Mouse (Mus musculus) cerebellum, adult 18-20 months (tissue): Measurements from ENCODE around the gene Zfp574.
A peak's percentile ranks its signal among the peaks of the same experiment; 100 is the strongest.

Experiments used
- DNase-seq, 2 experiments: peaks; one replicate each; pipeline ENCODE4 v3.0.0; 2021

Gene Zfp574

DNA sequence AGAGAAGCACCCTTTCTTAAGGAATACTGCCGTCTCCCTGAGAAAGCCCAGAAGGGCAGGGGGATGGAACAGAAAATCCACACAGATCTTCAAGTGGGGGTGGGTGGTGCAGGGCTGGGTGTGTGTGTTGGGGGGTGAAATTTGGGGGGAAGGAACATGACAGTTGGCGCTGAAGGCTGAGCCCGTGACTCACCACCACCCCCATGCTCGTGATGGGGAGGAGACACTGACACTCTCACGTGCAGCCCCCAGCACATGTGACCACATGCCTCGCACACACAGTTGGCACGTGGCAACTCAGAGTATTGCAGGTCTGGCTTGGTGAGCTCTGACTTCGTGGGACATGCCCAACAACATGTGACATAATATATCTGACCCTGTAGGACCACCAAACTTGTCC lies 1.6 kb downstream of the Zfp574 start:
- no peak for DNase-seq

DNA sequence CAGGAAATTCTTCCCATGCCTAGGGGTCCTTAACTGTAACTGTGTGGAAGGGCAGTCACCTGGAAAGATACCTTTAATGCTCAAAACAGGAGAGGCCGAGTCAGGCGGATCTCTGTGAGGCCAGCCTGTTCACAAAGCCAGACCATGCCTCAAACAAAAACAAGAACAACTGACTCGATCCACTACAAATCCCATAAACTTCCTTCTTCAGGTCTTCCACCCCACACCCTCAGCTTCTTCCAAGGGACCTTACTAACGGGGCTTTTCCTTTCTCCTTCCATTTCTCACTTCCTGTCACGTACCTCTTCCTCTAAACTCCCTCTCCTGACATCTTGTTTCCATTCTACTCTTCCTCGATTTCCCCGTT lies 3.9 kb downstream of the Zfp574 start:
- no peak for DNase-seq

DNA sequence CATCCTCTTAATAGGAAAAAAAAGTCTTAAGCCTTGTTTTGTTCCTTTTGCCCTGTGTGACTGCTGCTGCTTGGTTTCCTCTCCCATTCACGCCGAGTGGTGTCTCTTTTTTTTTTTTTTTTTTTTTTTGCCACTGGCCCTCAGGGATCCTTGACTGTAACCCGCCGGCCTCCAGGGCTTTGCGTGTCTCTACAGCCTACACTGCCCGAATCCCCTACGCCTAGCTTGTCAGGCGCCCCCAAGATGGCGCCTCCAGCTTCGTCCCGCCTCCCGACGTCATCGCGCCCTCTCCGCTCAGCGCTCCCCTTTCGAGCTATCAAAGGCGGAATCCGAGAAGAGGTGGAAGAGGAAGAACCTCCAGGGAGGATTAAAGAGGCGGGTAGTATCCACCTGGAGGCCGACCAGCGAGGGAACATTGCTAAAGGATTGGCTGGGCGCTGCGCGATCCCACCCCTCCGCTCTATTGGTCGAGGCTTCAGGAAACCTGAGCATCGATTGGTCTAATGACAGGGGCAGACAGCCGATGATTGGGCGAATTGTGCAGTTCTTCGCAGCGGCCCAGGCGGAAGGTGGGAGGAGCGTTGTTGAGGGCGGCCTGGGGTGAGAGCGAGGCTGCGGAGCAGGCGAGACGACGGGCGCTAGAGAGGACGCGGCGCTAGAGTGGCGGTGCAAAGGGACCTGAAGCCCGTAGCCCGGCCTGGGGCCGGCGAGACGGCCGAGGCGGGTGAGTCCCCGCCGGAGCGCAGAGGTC lies 4.5 kb downstream of the Zfp574 start:
- peak; percentile 94 to 99 for DNase-seq

DNA sequence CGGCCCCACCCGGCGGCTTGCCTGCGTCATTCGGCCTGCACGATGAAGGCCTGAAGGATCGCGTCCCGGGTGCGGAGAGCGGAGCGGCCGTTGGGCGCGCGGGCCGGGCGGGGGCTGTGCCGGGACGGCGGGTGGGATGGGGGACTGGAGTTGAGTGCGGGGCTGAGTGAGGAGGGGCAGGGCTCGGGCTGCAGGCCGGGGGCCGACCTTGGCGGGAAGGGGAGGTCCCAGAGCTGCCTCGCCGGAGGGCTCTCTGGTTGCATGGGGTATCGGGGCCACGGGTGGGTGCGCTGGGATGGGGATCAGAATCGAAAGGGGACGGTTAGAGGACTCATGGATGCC lies 5.0 kb downstream of the Zfp574 start:
- no peak for DNase-seq

DNA sequence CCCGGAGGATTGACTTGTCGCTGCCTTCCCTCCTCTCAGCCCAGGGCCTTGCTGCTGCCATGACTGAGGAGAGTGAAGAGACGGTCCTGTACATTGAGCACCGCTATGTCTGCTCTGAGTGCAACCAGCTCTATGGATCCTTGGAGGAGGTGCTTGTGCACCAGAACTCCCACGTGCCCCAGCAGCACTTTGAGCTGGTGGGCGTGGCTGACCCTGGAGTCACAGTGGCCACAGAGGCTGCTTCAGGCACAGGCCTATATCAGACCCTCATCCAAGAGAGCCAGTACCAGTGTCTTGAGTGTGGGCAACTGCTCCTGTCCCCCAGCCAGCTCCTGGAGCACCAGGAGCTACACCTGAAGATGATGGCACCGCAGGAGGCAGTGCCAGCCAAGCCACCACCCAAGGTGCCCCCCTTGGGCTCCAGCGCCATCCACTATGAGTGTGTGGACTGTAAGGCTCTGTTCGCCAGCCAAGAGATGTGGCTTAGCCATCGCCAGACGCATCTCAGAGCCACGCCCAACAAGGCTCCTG lies 7.2 kb downstream of the Zfp574 start:
- no peak for DNase-seq

DNA sequence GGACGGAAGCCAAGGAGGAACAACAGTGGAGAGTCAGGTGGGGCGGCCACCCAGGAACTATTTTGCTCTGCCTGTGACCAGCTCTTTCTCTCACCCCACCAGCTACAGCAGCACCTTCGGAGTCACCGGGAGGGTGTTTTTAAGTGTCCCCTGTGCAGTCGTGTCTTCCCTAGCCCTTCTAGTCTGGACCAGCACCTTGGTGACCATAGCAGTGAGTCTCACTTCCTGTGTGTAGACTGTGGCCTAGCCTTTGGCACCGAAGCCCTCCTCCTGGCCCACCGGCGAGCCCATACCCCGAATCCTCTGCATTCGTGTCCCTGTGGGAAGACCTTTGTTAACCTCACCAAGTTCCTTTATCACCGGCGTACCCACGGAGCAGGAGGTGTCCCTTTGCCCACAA lies 8.1 kb downstream of the Zfp574 start:
- no peak for DNase-seq

DNA sequence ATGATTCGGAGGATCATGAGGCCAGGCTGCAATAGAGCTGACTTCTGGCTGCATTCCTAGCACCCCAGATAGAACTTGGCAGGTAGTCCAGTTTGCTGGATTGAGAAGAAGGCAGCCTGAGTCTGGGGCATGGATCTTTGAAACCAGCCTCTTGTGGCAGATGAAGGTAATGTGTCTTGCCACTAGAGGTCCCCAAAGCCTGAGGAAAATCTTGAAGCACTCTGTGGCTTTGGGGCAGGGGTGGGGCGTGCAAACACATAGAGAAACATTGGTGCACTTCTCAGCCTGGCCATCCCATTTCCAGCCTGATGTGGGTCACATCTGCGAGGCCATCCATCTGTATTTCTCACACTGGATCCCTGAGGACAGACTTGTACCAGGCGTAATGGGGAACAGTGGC lies 10.1 kb downstream of the Zfp574 start:
- DNase-seq = peak in 1 of 2 experiments; percentile 51

DNA sequence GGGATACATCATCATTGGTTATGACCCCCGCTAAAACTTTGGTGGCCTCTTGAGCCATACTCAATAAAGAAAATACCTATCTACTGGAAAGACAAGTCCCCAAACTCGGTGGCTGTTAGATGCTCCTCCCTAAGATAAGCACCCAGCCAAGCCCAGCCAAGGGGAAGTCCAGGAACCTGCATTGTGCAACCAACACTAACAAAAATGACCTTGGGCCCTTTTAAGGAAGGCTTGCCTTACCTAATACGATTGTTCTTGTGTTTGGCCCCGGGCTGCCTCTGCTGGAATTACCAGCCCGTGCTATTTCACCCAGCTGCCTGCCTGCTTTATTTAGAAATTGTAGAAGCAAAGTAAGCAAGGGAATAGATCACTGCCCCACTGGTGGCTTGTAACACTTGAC lies 12.3 kb downstream of the Zfp574 start:
- no peak for DNase-seq

DNA sequence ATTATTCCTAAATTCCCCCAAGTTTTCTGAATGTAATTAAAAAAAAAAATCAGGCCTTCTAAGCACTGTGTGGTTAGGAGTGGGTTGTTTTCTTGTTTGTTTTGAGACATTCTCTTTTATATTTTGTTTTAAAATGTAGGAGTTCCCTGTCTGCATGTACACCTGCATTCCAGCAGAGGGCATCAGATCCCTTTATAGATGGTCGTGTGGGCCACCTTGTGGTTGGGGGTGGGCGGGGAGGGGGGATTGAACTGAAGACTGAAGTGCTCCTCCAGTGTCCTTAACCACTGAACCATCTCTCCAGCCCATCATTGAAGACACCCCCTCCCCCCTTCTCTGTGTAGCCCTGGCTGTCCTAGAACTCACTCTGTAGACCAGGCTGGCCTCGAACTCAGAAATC lies 14.3 kb downstream of the Zfp574 start:
- no peak for DNase-seq

DNA sequence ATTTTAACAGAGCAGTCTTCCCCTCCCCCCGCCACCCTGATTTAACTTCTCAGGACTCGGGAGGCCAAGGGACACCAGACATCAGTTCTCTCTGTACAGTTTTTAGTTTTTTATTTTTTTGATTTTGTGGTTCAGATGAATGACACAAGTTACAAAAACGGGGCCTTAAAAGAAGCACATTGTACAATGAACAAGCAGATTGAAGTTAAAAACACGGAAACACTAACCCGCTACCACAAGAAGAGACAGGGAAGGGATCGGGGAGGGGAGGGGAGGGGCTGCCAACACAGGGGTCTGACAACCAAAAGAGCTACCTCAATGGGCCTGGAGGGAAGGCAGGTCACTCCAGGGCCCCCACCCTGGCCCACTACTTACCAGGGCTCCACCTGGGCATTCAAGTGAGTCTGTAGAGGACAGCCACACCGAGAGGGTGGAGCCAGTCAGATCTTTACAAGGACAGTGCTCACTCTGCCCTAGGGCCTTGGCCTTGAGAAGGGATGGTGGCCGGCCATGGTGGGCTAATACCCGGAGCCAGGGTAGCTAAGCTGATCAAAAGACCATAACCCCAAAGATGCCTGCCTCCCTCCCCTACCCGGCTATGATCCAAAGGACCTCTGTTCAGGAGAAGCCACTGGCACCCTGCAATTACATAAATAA lies 15.0 kb downstream of the Zfp574 start:
- no peak for DNase-seq

DNA sequence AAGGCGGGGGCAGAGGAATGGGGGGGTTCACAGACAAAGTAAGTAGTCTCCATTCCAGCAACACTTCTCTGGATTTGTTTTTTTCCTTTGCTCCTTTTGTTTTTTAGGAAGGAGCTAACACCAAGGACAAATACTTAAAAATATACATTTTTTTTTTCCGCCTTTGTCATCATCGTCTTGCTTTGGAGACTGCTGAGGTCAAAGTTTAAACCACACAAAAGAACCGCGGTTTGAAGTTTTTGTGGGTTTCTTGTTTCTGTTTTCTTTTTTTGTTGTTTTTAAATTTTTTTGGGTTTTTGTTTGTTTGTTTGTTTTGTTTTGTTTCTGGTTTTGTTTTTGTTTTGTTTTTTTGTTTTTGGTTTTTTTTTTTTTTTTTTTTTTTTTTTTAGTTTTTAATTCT lies 15.6 kb downstream of the Zfp574 start:
- DNase-seq = no peak

DNA sequence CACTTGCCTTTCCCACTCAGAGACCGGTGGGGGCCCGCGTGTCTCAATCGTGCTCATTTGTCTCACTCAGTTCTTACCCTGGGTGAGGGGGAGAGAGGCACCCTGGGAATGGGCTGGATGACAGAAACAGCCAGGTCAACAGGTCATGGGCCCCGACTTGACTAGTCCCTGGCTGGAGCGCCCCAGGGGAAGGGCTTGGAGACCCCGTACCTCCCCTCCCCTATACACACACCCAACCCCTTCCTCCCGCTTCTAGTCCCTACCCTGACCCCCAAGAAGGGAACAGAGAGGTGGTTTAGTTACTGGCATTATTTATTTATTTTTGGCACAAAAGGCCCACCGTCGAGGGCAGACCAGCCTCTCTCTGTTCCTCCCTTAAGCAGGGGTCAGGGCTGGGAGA lies 16.2 kb downstream of the Zfp574 start:
- no peak for DNase-seq

DNA sequence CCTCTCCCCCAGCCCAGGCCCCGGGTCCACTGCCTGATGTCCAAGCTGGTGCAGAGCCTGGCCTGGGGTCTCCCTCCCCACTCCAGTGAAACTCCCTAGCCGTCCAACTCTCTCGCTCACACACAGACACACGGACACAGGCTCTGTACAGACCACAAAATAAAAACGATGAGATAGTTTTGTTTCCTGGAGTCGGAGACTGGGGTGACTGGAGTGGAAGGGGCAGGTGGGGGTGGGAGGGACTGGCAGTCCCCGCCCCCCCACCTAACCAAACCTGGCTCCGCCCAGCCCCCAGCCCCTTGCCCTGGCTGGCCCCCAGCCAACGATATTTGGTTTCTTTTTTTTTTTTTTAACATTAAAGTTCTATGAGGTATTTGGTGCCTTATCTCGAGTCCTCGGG lies 16.6 kb downstream of the Zfp574 start:
- DNase-seq = no peak

DNA sequence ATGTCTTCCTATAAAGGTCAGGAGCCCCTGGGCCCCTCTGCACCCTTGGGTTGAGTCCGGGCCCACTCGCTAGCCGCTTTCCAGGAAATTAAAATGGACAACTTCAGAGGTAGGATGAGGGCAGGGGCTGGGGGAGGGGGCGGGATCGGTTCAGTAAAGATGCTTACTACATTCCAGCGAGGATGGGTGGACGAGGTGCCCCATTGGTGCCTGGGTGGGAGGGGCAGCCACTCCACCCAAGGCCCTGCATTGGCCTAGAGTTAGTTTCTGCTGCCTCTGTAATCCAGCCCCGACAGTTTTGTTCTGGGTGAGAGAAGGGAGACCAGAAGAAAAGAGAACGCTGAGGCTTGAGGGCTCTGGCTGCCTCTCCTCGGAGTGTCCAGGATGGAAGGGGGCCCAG lies 17.5 kb downstream of the Zfp574 start:
- DNase-seq = no peak

DNA sequence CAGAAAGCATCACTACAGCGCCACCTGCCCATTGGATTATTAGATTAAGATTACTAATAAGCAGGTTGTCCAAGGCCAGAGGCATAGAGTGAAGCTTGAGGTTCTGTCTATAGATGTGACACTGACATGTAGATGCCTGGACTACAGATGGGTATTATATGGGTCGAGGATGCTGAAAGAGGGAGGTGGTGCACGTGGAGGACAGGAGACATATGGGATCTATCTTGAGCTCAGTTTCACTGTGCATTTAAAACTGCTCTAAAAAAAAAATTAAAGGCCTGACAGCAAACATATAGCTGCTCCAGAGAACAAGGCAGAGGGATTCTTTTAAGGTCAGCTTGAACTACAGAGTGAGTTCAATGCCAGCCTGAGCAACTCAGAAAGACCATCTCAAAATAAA lies 25.8 kb downstream of the Zfp574 start:
- no peak for DNase-seq

DNA sequence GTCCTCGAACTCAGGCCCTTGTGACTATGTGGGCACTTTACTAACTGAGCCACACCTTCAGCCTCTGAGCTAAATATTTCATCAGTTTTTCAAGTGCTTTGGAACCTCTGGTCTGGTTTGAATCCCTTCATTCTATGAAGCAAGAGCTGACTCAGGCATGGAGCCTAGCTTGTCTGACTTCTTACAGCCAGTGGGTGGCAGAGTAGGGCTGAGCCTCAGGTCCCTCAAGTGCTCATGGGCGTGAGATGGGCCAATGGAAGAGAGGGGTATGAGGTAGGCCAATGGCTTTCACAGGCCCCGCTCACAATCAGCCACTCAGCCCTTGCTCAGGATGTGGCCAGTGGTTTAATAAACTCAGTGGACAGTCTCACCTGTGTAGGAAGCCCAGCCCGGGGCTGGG lies 27.2 kb downstream of the Zfp574 start:
- no peak for DNase-seq

DNA sequence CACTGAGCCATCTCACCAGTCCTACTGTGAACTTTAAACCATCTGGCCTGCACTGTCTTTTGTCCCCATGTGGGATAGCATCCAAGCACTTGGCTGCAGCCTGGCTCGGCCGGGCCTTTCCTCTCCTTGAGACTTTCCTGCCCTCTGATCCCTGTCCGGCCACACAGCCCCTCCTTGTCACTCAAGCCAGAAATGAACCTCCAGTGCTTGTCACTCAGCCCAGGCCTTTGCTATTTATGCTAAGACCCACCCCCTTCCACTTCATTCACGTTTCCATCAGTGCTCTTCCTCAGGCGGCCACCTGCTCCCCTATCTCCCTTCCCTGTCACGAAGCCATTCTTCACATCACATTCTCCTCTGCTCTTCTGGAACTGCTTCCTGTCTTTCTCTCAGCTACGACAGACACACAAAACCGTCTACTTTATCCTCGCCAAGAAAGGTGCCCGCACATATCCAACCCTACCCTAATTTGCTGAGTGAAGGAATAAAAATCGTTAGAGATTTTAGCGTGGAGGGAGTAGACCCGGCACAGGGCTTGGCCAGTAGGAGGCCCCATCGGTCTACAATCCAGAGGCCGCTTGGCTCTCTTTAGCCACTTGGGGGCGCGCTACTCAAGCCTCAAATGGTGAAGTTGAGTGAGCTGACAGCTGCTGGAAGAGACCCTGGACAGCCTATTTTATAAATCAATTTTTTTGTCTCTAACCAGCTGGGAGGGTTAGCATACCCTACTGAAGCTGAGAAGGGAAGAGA lies 33.2 kb downstream of the Zfp574 start:
- peak; percentile 75 to 86 for DNase-seq

DNA sequence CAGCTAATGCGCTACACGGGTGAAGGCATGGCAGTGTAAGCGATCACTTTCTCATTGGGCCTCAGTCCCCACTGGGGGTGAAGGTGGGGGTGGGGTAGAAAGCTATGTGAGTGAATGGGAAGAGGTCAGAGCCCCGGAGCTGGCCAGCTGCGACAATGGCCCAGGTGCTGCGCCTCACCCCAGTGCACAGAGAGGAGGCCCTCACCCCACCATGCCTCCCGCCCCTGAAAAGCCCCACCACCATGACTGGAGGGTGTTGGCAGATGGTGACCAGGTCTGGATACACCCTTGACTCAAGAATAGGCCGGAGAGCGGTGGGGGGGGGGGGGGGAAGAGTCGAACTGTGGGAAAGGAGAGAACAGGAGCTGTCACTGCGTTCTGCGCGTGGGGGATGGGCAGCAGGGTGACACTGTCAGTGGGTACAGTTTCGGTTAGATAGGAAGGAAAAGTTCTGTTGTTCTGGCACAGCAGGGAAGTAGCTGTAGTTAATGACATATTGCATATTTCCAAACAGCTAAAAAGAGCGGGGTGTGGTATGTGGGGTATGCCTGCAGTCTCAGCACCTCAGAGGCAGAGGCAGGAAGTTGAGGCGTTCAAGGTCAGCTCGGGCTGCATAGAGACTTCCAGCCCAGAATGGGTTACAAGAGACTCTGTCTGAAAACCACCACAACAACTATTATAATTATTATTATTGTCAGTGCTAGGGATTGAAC lies 34.6 kb downstream of the Zfp574 start:
- DNase-seq = no peak

DNA sequence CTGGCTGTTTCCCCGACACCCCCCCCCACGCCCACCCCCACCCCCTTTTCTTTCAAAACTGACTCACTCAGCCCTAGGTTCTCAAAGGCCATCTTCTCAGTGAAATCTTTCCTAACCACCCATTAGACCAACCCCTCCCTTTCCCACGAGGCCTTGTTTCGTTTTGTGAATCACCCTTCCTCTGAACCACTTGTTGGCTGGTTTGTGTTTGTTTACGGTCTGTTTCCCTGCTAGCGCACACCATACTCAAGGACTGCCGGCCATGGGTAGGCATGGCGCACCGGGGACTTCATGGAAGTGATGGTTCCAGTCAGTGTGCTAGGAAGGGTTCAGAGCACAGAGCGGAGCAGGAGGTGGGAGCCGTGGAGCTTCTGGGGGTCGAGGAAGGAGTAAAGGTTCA lies 37.0 kb downstream of the Zfp574 start:
- no peak for DNase-seq

DNA sequence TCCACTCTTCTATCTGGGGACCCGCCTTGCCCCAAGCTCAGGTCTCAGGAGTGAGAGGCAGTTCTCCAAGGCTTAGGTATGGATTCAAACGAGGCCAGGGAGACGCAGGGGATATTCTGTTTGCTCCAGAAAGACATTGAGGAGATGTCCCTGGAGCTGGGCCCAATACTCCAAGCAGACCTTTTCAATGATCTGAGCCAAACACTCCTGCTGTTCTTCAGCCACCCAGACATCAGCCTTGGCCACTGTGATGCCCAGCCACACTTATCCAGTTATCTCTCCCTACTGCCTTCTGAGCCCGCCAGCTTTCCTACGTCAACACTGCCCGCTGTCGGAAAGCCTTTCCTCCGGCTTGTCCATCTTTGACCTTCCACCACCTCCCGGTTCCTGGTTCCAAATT lies 38.0 kb downstream of the Zfp574 start:
- DNase-seq = peak in 1 of 2 experiments; percentile 26

DNA sequence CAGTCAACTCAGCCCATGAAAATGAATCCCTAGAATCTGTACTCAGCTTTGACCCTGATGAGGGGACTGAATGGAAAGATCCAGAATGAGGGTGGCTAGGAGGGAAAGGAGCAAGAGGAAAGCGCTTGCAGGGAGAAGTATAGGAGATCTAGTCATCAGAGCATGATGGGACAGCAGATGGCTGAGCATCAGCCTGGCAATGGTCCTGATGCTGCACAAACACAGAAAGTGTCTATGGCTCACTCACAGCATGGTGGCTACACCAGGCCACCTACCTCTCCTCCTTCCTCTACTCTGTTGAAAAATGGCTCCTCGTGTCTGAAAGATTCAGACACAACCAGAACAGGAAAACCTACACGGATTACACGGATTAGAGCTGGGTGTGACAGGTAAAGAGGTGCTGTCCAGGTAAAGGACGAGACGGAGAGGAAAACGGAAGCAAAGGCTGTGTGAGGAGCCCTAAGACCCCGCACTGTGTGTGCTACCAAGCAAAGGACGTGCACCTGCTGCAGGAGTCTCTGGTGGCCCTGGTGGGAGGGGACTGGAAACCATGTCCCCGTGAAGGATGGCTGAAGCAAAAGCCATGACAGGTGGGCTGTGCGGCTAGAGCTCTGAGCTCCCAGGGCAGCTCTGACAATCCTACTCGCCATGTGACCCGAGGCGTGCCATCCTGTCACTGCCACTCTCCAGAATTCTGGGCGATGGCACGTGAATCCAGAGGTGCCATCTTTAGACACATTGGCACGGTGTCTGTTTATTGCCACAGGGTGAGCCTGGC lies 40.0 kb downstream of the Zfp574 start:
- DNase-seq = peak; percentile 67 to 71

DNA sequence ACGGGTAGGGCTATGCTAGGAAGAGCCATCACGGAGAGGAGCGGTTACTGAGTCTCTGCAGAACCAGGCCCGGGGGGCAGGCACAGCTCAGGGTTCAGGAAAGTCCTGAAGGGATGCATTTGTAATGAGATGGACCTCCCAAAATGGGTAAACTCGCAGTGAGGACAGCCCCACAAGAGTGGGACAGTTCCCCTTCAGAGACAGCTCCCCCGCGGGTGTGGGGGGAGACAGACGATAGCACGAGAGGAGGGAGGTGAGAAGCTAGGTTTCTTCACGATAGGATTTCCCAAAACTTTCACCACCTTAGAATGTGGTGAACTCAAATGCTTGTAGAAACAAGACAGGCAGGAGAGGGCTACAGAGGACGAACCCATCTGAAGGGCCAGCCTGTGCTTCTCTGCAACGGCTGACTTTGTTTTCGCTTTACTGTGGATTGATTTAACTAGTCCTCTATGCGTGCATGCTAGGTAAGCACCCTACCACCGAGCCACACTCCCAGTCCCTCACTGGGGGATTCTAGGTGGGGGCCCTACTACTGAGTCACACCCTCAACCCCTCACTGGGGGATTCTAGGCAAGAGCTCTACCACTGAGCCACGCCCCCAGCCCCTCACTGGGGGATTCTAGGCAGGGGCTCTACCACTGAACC lies 40.7 kb downstream of the Zfp574 start:
- peak in 1 of 2 experiments; percentile 28 for DNase-seq
